Mouse (Mus musculus): ENCODE data around the gene Erbb4.

Gene Erbb4

GRCm38 (mm10) chr1:68860341-68860740 is 247.5 kb downstream of the Erbb4 start:
- DNase-seq (ENCODE audit: low read depth) = no peak

- no peak for DNase-seq (ENCODE audit: low read depth)
Measured at GRCm38 (mm10) chr1:68859480-68859879, 248.4 kb downstream of the Erbb4 start.

- DNase-seq (ENCODE audit: low read depth) = no peak
Measured at GRCm38 (mm10) chr1:68839352-68839751, 268.5 kb downstream of the Erbb4 start.

- no peak for DNase-seq (ENCODE audit: low read depth)
Measured at GRCm38 (mm10) chr1:68834686-68835085, 273.2 kb downstream of the Erbb4 start.

GRCm38 (mm10) chr1:68832101-68832500 is 275.8 kb downstream of the Erbb4 start:
- no peak for DNase-seq (ENCODE audit: low read depth)

DNA sequence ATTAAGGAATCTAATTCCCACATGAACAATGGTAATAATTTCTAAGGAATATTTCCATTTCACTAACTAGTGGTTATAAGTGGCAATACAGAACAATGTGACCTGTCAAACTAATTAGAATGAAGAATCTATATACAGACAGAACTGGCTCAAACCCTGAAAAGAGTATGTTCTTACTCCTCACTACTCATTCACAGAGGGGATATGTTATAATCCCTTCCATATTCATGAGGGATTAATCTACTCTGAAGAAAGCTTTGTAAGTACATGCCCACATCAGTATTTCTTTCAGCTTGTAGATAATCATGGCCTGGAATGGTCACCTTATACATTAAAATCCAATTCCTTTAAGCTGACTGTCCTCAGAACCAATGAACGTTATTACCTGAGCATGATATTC is 276.3 kb downstream of the Erbb4 start:
- DNase-seq (ENCODE audit: low read depth) = no peak

GRCm38 (mm10) chr1:68830501-68831239 is 277.2 kb downstream of the Erbb4 start:
- DNase-seq (ENCODE audit: low read depth) = no peak

- DNase-seq (ENCODE audit: low read depth) = no peak
Measured at GRCm38 (mm10) chr1:68823116-68823644, 284.7 kb downstream of the Erbb4 start.

DNA sequence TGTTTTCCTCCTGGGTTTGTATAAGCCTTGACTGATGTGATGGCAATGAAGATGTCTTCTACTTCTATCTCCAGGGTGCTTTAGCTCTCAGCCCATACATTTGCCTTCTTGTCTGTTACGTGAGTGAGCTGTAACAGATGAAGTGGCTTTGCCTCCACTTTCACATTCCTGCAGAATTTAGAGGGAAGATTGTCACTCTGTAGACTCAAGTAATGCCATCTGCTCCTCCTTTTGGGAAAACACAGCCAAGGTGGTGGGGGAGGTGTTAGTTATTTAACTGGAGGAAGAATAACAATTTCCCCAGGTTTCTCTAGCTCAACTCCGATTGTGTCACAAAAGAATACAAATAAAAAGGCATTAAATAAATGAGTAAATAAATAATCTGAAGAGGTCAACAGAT is 301.1 kb downstream of the Erbb4 start:
- no peak for DNase-seq (ENCODE audit: low read depth)

DNA sequence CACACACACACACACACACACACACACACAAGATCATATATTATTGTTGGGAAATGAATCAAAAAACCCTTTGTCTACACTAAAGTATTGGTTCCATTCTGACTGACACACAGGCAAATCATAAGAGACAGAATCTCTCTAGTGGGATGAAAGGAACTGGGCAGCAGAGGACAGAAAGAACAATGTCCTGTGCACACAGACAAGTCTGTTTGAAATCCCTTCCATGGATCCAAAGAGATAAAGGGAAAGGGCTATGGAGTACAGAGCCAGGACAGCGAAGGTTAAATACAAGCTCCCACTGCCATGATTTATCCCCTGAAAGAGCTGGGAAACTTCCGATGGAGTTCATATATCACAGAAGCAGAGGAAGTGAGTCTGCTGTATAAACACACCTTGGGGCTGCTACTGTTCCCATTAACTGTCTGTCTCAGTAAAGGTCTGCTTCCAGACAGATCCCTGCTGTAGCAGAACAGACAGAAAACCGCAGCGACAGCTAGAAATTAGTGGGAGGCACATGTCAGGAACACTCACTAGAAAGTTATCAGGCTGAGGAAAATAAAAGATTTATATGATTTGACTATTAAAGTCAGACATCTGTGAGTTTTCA is 320.3 kb downstream of the Erbb4 start:
- DNase-seq (ENCODE audit: low read depth) = no peak

- no peak for DNase-seq (ENCODE audit: low read depth)
Measured at GRCm38 (mm10) chr1:68780653-68781052, 327.2 kb downstream of the Erbb4 start.

DNA sequence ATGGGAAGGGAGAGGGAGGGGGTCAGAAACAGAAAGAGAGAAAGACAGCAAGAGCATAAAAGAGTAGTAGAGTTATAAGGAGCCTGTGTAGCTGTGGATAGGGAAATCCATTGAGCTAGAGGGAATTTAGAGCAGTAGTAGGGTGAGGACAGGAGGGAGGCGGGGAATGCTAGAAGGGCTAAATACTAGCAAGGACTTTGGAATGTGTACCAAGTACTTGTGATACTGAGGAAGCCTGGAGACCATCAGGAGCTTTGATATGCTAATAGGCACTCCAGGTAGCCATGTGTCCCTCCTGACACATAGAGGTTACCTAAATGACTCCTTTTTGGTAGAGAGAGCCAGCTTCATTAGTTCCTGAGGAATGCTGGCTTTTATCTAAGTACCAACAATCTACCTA is 327.8 kb downstream of the Erbb4 start:
- DNase-seq (ENCODE audit: low read depth) = no peak

DNA sequence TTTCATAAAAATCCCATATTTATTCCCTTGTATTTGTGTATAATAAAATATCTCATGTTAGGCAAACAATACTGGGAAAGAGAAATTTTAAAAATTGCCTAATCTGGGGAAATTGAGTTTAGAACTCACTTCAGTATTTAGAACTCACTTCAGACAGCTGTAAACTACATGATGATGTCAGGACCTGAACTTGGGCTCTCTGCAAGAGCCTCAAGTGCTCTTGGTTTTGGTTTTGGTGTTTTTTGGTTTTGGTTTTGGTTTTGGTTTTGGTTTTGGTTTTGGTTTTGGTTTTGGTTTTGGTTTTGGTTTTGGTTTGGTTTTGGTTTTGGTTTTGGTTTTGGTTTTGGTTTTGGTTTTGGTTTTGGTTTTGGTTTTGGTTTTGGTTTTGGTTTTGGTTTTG is 341.8 kb downstream of the Erbb4 start:
- peak; percentile 6 for DNase-seq (ENCODE audit: low read depth)

DNA sequence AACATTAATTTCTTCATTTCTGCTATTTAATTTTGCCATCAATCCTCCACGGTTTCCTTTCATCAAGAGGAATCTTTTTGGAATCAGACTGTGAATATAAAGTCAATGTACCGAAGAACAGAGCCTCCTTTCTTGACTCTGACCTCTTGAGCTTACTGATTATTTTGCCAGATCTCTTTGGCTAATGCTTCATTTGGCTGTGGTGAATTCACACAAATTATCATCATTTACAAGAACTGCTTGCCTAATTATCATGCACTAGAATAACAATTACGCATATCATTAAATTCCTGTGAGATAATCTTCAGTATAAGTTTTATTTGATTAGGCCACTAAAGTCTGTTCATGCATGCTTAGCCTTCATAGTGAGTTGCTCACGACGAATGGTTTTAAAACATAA is 345.4 kb downstream of the Erbb4 start:
- DNase-seq (ENCODE audit: low read depth) = no peak

DNA sequence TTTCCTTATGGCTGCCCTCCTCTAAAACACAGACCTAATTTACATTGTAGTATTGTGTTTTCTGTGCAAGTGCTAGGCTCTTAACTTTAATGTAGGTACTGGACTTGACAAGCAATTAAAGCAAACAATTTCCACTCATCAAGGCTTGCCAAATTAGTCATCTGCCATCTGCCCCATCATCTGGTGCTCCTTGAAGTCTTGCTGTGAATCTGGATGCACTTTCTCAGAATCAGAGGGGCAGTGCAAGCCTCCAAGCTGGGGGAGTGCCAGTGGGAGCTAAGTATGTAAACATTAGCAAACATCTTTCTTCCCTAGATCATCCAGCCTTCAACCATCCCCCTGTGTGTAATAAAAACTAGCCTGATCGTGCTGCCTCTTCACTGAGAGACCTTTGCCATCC is 358.9 kb downstream of the Erbb4 start:
- DNase-seq (ENCODE audit: low read depth) = no peak

GRCm38 (mm10) chr1:68681478-68681877 is 426.4 kb downstream of the Erbb4 start:
- no peak for DNase-seq (ENCODE audit: low read depth)

DNA sequence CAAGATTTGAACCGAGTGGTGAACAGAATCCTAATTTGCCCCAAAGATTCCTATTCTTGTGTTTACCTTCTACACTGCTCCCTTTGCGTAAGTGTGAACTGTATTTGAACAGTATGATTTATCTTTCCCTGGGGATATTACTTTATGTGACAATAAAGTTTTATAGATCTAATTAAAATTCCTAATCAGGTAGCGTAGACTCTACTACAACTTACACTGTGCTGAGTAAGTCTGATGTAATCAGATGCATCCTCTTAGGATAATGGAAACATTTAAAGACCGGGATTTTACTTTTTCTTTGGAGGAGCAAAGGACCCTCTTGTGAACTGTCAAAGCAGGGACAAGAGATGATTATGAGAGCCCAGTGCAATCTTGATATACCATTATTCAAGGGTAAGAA is 433.2 kb downstream of the Erbb4 start:
- no peak for DNase-seq (ENCODE audit: low read depth)

GRCm38 (mm10) chr1:68666831-68667601 is 440.8 kb downstream of the Erbb4 start:
- DNase-seq (ENCODE audit: low read depth) = no peak

DNA sequence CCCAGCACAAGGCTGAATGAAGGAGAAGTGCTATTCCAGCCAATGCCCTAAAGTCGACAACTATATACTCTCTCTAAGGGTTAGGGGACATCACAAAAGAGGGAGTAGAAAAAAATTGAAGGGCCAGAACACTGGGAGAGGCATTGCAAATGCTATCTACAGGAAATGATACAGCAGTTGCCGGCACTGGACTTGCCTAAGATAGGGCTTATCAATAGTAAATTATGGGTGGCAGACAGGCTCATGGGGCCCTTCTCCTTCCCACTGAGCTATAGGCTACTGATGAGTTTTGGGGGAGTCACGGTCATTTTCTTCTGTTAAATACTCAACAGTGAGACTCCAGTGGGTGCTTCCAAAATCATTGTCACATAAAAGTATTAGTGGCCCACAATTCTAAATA is 517.4 kb downstream of the Erbb4 start:
- DNase-seq (ENCODE audit: low read depth) = no peak

- DNase-seq (ENCODE audit: low read depth) = no peak
Measured at GRCm38 (mm10) chr1:68573851-68574540, 533.9 kb downstream of the Erbb4 start.

DNA sequence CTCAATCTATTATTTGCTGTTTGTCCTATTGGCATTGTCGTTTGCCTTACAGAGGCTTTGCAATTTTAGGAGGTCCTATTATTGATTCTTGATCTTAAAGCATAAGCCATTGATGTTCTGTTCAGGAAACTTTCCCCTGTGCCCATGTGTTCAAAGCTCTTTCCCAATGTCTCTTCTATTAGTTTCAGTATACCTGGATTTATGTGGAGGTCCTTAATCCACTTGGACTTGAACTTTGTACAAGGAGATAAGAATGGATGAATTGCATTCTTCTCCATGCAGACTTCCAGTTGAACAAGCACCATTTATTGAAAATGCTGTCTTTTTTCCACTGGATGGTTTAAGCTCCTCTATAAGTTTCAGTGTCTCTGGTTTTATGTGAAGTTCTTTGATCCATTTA is 536.9 kb downstream of the Erbb4 start:
- no peak for DNase-seq (ENCODE audit: low read depth)

DNA sequence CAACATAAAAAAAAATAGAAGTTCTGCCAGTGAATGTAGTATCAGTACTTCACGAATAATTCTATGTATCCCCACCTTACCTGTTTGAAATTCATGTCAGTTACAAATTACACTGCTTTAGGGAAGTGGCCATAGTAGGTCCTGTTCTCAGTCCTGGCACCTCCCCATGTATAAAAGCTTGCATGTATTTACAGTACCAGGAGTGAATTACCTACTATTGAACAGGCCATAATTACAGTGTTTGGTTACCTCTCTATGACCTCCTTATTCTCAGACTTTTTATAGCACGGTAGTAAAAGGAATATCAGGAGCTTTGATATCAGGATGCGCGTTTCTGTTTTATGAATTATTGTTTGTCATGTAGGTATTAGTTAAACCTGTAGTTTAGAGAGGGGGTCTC is 564.9 kb downstream of the Erbb4 start:
- DNase-seq (ENCODE audit: low read depth) = no peak
